Mouse (Mus musculus) cerebellum, adult 2 months (tissue): ENCODE measurements around the gene Cfi.

Experiments
- CTCF ChIP-seq: fragments of 200-500 bp; IDR thresholded peaks from 2 replicates; pipeline ENCODE4 v1.5.1; 2011; ENCODE audit warnings: low read depth, mild to moderate bottlenecking, control low read depth, low read length, moderate library complexity, borderline replicate concordance; ENCODE audit not compliant: insufficient read depth
- POLR2A ChIP-seq: fragments of 200-500 bp; IDR thresholded peaks from 2 replicates; pipeline ENCODE4 v1.6.1; 2011; ENCODE audit warnings: low read length, control low read depth, borderline replicate concordance; ENCODE audit not compliant: insufficient read depth

DNA sequence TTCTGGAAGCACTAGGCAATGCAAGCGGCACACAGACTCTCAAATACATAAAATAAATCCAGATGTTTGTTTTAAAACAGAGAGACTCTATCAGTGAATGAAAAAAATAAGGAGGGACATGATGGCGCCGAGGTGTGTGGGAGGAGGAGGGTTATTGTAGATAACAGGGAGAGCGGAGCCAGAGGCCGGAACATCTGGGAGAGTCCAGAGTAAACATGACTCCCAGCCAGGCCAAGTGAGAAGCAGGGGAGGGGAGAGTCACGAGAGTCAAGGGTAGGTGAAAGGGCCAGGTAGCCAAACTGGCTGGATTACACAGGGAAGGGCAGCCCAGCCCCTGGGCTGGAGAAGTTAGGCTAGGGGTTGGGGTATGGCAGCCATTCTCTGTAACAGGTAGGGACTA, 60.9 kb downstream of the Cfi start:
- TF ChIP-seq POLR2A = no peak
- TF ChIP-seq CTCF = no peak
